Mouse (Mus musculus) T-helper 2 cell (primary cell): ENCODE results near the gene Mog.

Source experiments
- in situ Hi-C: fragments of 300-600 bp; cut with MboI, MseI; formaldehyde crosslinking; loops from one replicate; pipeline ENCODE4 v1.15.1; 2025; ENCODE audit warnings: high pct_unique_total_duplicates

Gene Mog

GRCm38 (mm10) chr17:37022628-37023576, at the start of gene Mog:
Mog (minus strand) TSS chr17:37023398.
- in situ Hi-C loops, result no loop called here

- in situ Hi-C loops, result loop anchor here (5.0 kb wide), 1 partner anchor 129 kb away; the partner anchor contains the start of gene Olfr94
Observed at GRCm38 (mm10) chr17:37072730-37073276, 49.6 kb upstream of the Mog start.

GRCm38 (mm10) chr17:37072080-37072729, 49.0 kb upstream of the Mog start:
- in situ Hi-C loops, result loop anchor here (5.0 kb wide), 1 partner anchor 130 kb away; the partner anchor contains the start of gene Olfr94

- in situ Hi-C loops, result loop anchor here (5.0 kb wide), 1 partner anchor 132 kb away; the partner anchor contains the start of gene Olfr94
Observed at GRCm38 (mm10) chr17:37070121-37070520, 46.9 kb upstream of the Mog start.

GRCm38 (mm10) chr17:37067861-37068260, 44.7 kb upstream of the Mog start:
- in situ Hi-C loops, result no loop called here

GRCm38 (mm10) chr17:37065993-37066392, 42.8 kb upstream of the Mog start:
- in situ Hi-C loops, result no loop called here

GRCm38 (mm10) chr17:37063686-37064495, 40.7 kb upstream of the Mog start:
- in situ Hi-C loops, result no loop called here

GRCm38 (mm10) chr17:37063063-37063462, 39.9 kb upstream of the Mog start:
- in situ Hi-C loops, result no loop called here

- in situ Hi-C loops, result no loop called here
Observed at GRCm38 (mm10) chr17:37062101-37062641, 39.0 kb upstream of the Mog start.

- in situ Hi-C loops, result no loop called here
Observed at GRCm38 (mm10) chr17:37061435-37061834, 38.2 kb upstream of the Mog start.

- in situ Hi-C loops, result no loop called here
Observed at GRCm38 (mm10) chr17:37056957-37057356, 33.8 kb upstream of the Mog start.

GRCm38 (mm10) chr17:37051745-37052144, 28.5 kb upstream of the Mog start:
- in situ Hi-C loops, result loop anchor here (5.0 kb wide), 1 partner anchor 159 kb away; the partner anchor contains the start of gene Trim40

GRCm38 (mm10) chr17:37050876-37051275, 27.7 kb upstream of the Mog start:
- in situ Hi-C loops, result loop anchor here (5.0 kb wide), 1 partner anchor 159 kb away; the partner anchor contains the start of gene Trim40

- in situ Hi-C loops, result loop anchor here (5.0 kb wide), 1 partner anchor 158 kb away; the partner anchor contains the start of gene Trim40
Observed at GRCm38 (mm10) chr17:37050399-37050798, 27.2 kb upstream of the Mog start.

GRCm38 (mm10) chr17:37049570-37050310, 26.5 kb upstream of the Mog start:
- in situ Hi-C loops, result loop anchor here (5.0 kb wide), 1 partner anchor 157 kb away; the partner anchor contains the start of gene Trim40

- in situ Hi-C loops, result no loop called here
Observed at GRCm38 (mm10) chr17:37048383-37048782, 25.2 kb upstream of the Mog start.

GRCm38 (mm10) chr17:37047981-37048380, 24.8 kb upstream of the Mog start:
- in situ Hi-C loops, result no loop called here

- in situ Hi-C loops, result no loop called here
Observed at GRCm38 (mm10) chr17:37047332-37047976, 24.3 kb upstream of the Mog start.

- in situ Hi-C loops, result no loop called here
Observed at GRCm38 (mm10) chr17:37046312-37047112, 23.3 kb upstream of the Mog start.
